Mouse (Mus musculus) hindbrain, postnatal 0 days (tissue): ENCODE data around the gene Arrdc2. TPM values are rescaled to one million over a fixed set of nuclear protein-coding genes. Genes with fewer than 3 reads are reported as not detected.

Source experiments
- ATAC-seq: fragments of 200-750 bp; cut with Nextera tagmentation; 2 replicates; pipeline ENCODE4 v1.8.0; 2017; ENCODE audit warnings: mild to moderate bottlenecking, moderate TSS enrichment, moderate library complexity
- DNase-seq: peaks from one replicate; pipeline ENCODE4 v3.0.0-alpha.2; 2015; ENCODE audit warnings: low spot score
- H3K27ac ChIP-seq: fragments of 300-500 bp; sonication (generic); 2 replicates; pipeline ENCODE4 v1.5.1; 2014; ENCODE audit warnings: mild to moderate bottlenecking
- H3K27me3 ChIP-seq: fragments of 300-500 bp; sonication (generic); 2 replicates; pipeline ENCODE4 v1.6.1; 2014; ENCODE audit warnings: low read length, mixed read lengths; ENCODE audit not compliant: insufficient read depth
- H3K36me3 ChIP-seq: fragments of 300-500 bp; sonication (generic); 2 replicates; pipeline ENCODE4 v1.6.1; 2014; ENCODE audit warnings: low read length, mixed read lengths; ENCODE audit not compliant: insufficient read depth
- H3K4me1 ChIP-seq: fragments of 300-500 bp; sonication (generic); 2 replicates; pipeline ENCODE4 v1.6.1; 2014; ENCODE audit warnings: antibody characterized with exemption, low read length, mixed read lengths; ENCODE audit not compliant: insufficient read depth
- H3K4me2 ChIP-seq: fragments of 300-500 bp; sonication (generic); 2 replicates; pipeline ENCODE4 v1.6.1; 2014; ENCODE audit warnings: low read depth, mild to moderate bottlenecking, low read length, moderate library complexity, mixed read lengths
- H3K4me3 ChIP-seq: fragments of 300-500 bp; sonication (generic); 2 replicates; pipeline ENCODE4 v1.5.1; 2014; ENCODE audit warnings: low read length
- H3K9ac ChIP-seq: fragments of 300-500 bp; sonication (generic); replicated peaks from 2 replicates; pipeline ENCODE4 v1.6.1; 2014; ENCODE audit warnings: mild to moderate bottlenecking, low read length, moderate library complexity, mixed read lengths
- H3K9me3 ChIP-seq: fragments of 300-500 bp; sonication (generic); 2 replicates; pipeline ENCODE4 v1.6.1; 2016; ENCODE audit warnings: low read length, mixed read lengths
- CTCF ChIP-seq: IDR thresholded peaks from 2 replicates; pipeline ENCODE4 v1.5.1; 2016; ENCODE audit warnings: antibody characterized with exemption, control low read depth, low read depth
- WGBS: fragments of 180-500 bp; shearing (Covaris S2); extraction: QIAGEN DNeasy Blood & Tissue Kit; methylation state at CpG from one replicate; pipeline ENCODE4 v1.1.7; 2014; 5-methylcytosine and 5-hydroxymethylcytosine counted together
- polyA plus RNA-seq: library from polyadenylated mRNA; unstranded; fragments of >200 nt; fragmentation: Nextera tagmentation; extraction: Ambion mirVana; gene quantifications from 2 replicates; pipeline ENCODE4 v1.2.1, GENCODE M21; 2015
- total RNA-seq: library from RNA; depleted of rRNA; stranded (reverse); fragments of >200 nt; gene quantifications from 2 replicates; pipeline ENCODE4 v1.2.3, GENCODE M21; 2014

Gene Arrdc2
- total and polyA plus RNA-seq, 2 experiments from 2014 or later = 4.6 to 17.1 TPM

- Histone ChIP-seq H3K36me3 (no peaks in the 10 kb centered on the region), H3K4me2 (peak overlapping the region; percentile 97), H3K27ac (peak overlapping the region; percentile 84), H3K9ac (peak overlapping the region; percentile 70), H3K27me3 (no peaks in the 10 kb centered on the region), H3K4me1 (peaks cover 8% of the 10 kb centered on the region; the same call in 1 of the 2 replicates), H3K9me3 (no peaks in the 10 kb centered on the region), H3K4me3 (peak overlapping the region; percentile 92)
- 6% methylated on average over 31 of the region's 31 CpGs for WGBS
- TF ChIP-seq CTCF = no peak
- ATAC-seq (no peak), DNase-seq (no peak)
Measured at GRCm38 (mm10) chr8:70872643-70873363, 33.3 kb upstream of the Arrdc2 start.

GRCm38 (mm10) chr8:70871195-70871807, 31.8 kb upstream of the Arrdc2 start:
- H3K36me3 ChIP-seq = no peaks in the 10 kb centered on the region
- no peaks in the 10 kb centered on the region for H3K27me3 ChIP-seq
- DNase-seq (no peak), ATAC-seq (no peak)
- no peak for TF ChIP-seq CTCF
- H3K27ac ChIP-seq = no peak overlapping the region
- H3K4me1 ChIP-seq = peaks cover 10% of the 10 kb centered on the region; the same call in 1 of the 2 replicates
- 85% methylated on average over 5 of the region's 5 CpGs for WGBS
- H3K4me3 ChIP-seq = no peak overlapping the region
- H3K9ac ChIP-seq = no peak overlapping the region
- no peaks in the 10 kb centered on the region for H3K9me3 ChIP-seq
- H3K4me2 ChIP-seq = no peak overlapping the region

- no peaks in the 10 kb centered on the region for H3K36me3 ChIP-seq
- H3K27ac ChIP-seq = peak overlapping the region; percentile 69; the same call in 1 of the 2 replicates
- no peak overlapping the region for H3K9ac ChIP-seq
- ATAC-seq = peak; percentile 13; the same call in 1 of the 2 replicates
- H3K9me3 ChIP-seq = no peaks in the 10 kb centered on the region
- TF ChIP-seq CTCF = peak; percentile 94
- peak; percentile 86 for DNase-seq
- H3K4me2 ChIP-seq = no peak overlapping the region
- no peak overlapping the region for H3K4me3 ChIP-seq
- peaks cover 15% of the 10 kb centered on the region for H3K4me1 ChIP-seq
- 39% methylated on average over 16 of the region's 16 CpGs for WGBS
- no peaks in the 10 kb centered on the region for H3K27me3 ChIP-seq
Measured at GRCm38 (mm10) chr8:70869601-70870041, 30.1 kb upstream of the Arrdc2 start.

GRCm38 (mm10) chr8:70869199-70869571, 29.7 kb upstream of the Arrdc2 start:
- peak overlapping the region; percentile 69; the same call in 1 of the 2 replicates for H3K27ac ChIP-seq
- 41% methylated on average over 5 of the region's 5 CpGs for WGBS
- 0 out of 2 replicates have a peak overlapping the region, but pooled peaks have one; percentile 17 for H3K9ac ChIP-seq
- H3K4me3 ChIP-seq = no peak overlapping the region
- H3K27me3 ChIP-seq = no peaks in the 10 kb centered on the region
- no peak for ATAC-seq
- no peak overlapping the region for H3K4me2 ChIP-seq
- peaks cover 15% of the 10 kb centered on the region for H3K4me1 ChIP-seq
- H3K36me3 ChIP-seq = no peaks in the 10 kb centered on the region
- DNase-seq = no peak
- no peaks in the 10 kb centered on the region for H3K9me3 ChIP-seq
- TF ChIP-seq CTCF = no peak

- H3K27me3 ChIP-seq = no peaks in the 10 kb centered on the region
- 0 out of 2 replicates have a peak overlapping the region, but pooled peaks have one; percentile 13 for H3K4me2 ChIP-seq
- ATAC-seq (no peak), DNase-seq (peak; percentile 45)
- WGBS = 23% methylated on average over 40 of the region's 40 CpGs
- peak overlapping the region; percentile 69; the same call in 1 of the 2 replicates for H3K27ac ChIP-seq
- 0 out of 2 replicates have a peak overlapping the region, but pooled peaks have one; percentile 17 for H3K9ac ChIP-seq
- H3K9me3 ChIP-seq = no peaks in the 10 kb centered on the region
- H3K4me3 ChIP-seq = no peak overlapping the region
- H3K36me3 ChIP-seq = no peaks in the 10 kb centered on the region
- peaks cover 16% of the 10 kb centered on the region for H3K4me1 ChIP-seq
- peak; percentile 38; the same call in 1 of the 2 replicates for TF ChIP-seq CTCF
Measured at GRCm38 (mm10) chr8:70868559-70869198, 29.2 kb upstream of the Arrdc2 start.

- ATAC-seq (no peak), DNase-seq (no peak)
- Histone ChIP-seq H3K4me3 (no peak overlapping the region), H3K4me2 (no peak overlapping the region), H3K36me3 (no peaks in the 10 kb centered on the region), H3K9ac (no peak overlapping the region), H3K27me3 (no peaks in the 10 kb centered on the region), H3K27ac (no peak overlapping the region; the same call in 1 of the 2 replicates), H3K4me1 (peaks cover 21% of the 10 kb centered on the region), H3K9me3 (no peaks in the 10 kb centered on the region)
- WGBS = 81% methylated on average over 7 of the region's 7 CpGs
- no peak for TF ChIP-seq CTCF
Measured at GRCm38 (mm10) chr8:70866566-70866965, 27.0 kb upstream of the Arrdc2 start.
